In the genomic region with DNA sequence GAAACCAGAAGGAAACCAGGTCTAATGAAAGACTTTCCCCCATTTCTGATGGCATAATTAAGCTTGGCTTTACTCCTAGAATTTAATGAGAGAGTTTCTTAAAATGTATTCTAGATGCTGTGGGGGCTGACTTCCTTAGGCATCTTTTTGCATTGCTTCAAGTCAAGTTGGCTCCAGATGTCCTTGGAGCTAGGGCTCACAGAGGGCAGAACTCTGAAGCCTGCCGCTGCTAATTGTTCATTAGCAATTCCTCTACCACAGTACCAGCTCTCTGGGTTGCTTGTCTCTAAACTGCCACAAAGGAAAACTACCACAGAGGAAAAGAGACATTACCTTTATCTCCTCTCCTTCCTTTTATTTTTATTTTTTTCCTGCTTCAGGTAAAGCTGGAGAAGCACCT, we compare ENCODE assay signal across 17 mouse cellular contexts.
"Had no signal": no experiment of that assay in that cellular context is flagged by ENCODE, and none has a peak within 500 bp of the region (broad histone marks: within the 10 kb centered on the region; RNA-seq: fewer than 3 reads in every experiment).

No protein-coding gene starts in this region.

- H3K4me1 ChIP-seq: liver, embryonic 15.5 days; lung, embryonic 15.5 days; stomach, embryonic 15.5 days had no signal

- H3K4me2 ChIP-seq: liver, embryonic 11.5 days; liver, embryonic 15.5 days; lung, embryonic 15.5 days; midbrain, embryonic 11.5 days; stomach, embryonic 15.5 days had no signal

- ATAC-seq: intestine, embryonic 16.5 days had no signal

- H3K9ac ChIP-seq: liver, embryonic 15.5 days; lung, embryonic 15.5 days; stomach, embryonic 15.5 days had no signal

- H3K27me3 ChIP-seq: liver, embryonic 15.5 days; lung, embryonic 15.5 days; stomach, embryonic 15.5 days had no signal

- H3K4me3 ChIP-seq: liver, embryonic 15.5 days; lung, embryonic 15.5 days; stomach, embryonic 15.5 days had no signal

- H3K36me3 ChIP-seq: liver, embryonic 15.5 days; lung, embryonic 15.5 days; stomach, embryonic 15.5 days had no signal

- H3K27ac ChIP-seq: liver, embryonic 15.5 days; lung, embryonic 15.5 days; stomach, embryonic 15.5 days had no signal

- H3K9me3 ChIP-seq: liver, embryonic 15.5 days; lung, embryonic 15.5 days; stomach, embryonic 15.5 days had no signal

- DNase-seq: kidney, adult 18-20 months; kidney, adult 9 months; kidney, postnatal 14 days; kidney, postnatal 4 days; lung, adult 18-20 months; lung, postnatal 10 days; lung, postnatal 36 days; midbrain, embryonic 14.5 days; right cerebral cortex, postnatal 14 days; spleen, adult 18-20 months; thymus, postnatal 25 days had no signal
